Mouse (Mus musculus) frontal cortex, adult 2 months (tissue): ENCODE data around the gene Alpk3. TPM values are rescaled to one million over a fixed set of nuclear protein-coding genes. Genes with fewer than 3 reads are reported as not detected.

Source experiments
- DNase-seq, 2 experiments: peaks; one replicate each; pipeline ENCODE4 v3.0.0; 2022; ENCODE audit warnings: low spot score in 1 of 2; ENCODE audit errors: extremely low spot score in 1 of 2
- polyA plus RNA-seq: library from polyadenylated mRNA; depleted of rRNA; stranded (reverse); fragments of >200 nt; gene quantifications from 2 replicates; pipeline ENCODE4 v1.2.3, GENCODE M21; 2012; rRNA removed

Gene Alpk3
- 0.59 and 0.60 TPM in 2 replicates for polyA plus RNA-seq

DNA sequence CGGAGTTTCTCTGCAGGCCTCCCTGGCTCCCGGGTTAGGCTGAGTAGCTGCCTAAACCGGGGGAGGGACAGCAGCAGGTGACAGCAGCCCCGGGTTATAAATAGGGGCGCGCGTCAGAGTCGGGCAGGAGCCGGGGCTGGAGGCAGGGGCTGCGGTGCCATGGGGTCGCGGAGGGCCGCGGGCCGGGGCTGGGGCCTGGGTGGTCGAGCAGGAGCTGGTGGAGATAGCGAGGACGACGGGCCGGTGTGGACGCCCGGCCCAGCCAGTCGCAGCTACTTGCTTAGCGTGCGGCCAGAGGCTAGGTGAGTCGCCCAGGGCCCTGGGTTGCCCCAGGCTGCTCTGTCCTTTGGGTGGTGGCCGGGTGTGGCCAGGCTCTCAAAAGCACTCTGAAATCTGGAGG, at the start of gene Alpk3:
Alpk3 (plus strand) TSS at position 130 of the 400 bp plus-strand sequence.
- no peak for DNase-seq

DNA sequence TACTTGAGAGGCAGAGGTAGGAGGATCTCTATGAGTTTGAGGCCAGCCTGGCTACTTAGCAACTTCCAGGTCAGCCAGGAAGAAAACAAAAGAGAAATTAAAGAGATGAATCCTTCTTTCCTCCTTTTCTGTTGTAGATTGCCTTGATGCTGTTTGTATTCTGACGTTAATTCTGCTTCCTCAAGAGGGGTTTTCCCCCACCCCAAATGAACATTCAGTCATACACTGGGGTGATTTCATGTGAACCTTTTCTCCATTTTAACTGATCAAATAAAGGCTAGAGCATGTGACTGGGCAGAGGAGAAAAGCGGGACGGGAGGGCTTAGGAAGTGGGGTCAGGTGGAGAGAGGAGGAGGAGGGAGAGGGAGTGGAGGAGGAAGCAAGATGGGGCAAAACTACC, 49.1 kb upstream of the Alpk3 start:
- no peak for DNase-seq

DNA sequence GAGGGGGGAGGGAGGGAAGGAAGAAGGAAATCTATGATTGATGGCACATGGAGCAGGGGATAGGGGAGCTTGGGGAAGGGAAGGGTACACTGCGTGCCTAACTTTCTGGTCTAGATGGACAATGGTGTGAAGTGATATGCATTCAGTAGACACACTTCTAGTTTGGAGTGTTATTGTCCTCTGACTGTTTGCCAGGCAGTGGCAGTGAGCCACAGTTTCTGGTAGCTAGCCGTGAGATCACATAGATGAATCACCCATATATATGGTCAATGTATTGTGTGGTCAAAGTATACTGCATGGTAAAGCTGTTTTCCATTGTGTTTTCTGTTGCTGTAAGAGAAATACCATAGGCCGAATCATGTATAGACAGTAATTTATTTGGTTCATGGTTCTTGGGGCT, 45.8 kb upstream of the Alpk3 start:
- DNase-seq: no peak

DNA sequence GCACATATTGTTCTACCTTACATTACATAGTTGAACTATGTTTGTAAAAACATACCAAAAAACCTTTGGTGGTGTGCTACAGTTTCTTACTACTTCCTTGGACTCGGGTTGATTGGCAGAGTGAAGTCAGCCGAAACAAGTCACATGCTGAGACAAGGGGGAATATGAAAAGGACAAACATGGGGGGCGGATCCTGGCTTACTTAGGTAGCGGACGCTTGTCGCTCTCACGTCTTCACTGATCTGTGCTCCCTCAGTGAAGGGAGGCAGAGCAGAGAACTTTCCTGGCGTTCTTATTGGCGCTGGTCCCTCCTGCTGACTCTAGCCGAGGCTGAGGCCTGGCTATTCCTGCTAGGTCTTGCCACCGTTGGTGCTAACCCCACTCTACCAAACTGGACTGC, 37.1 kb upstream of the Alpk3 start:
- no peak for DNase-seq

DNA sequence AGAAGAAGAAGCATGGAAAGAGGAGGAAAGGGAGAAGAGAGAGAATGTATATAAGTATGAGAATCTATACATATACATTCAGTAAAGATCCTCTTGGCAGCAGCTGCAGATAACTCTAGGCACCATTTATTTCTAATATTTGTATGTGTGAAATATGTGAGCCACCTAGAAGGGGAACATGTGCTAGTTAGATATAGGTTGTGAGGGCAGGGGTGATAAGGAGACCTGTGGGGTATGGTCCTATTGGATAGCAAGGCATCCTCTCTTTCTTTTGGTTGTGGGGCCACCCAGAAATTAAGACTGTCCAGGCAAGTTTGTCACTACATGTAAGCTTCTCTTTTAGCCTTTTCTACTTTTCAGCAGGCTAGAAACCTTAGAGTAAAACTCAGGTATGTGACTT, 34.7 kb upstream of the Alpk3 start:
- DNase-seq: no peak

DNA sequence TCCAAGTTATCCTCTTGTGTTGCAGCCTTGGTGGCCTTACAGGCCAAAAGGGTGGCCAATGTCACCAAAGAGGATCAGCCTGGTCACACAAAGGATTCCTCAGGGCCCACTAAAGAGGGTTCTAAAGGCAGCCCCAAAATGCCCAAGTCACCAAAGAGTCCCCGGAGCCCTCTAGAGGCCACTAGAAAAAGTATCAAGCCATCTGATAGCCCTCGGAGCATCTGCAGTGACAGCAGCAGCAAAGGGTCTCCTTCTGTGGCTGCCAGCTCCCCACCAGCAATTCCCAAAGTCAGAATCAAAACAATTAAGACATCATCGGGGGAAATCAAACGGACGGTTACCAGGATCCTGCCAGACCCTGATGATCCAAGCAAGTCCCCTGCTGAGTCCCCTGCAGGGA, 33.3 kb upstream of the Alpk3 start:
- no peak for DNase-seq

DNA sequence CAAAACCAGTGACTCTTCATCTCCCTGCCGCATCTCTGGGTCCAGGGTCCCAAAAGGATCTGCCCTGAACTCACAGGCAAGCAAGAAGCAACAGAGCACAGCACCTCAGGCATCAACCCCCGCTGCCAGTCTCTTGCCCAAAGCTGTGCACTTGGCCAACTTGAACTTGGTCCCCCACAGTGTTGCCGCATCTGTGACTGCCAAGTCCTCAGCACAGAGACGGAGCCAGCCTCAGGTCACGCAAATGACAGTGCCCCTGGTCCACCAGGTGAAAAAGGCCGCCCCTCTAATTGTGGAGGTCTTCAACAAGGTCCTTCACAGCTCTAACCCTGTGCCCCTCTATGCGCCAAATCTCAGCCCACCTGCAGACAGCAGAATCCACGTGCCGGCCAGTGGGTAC, 32.7 kb upstream of the Alpk3 start:
- no peak for DNase-seq

DNA sequence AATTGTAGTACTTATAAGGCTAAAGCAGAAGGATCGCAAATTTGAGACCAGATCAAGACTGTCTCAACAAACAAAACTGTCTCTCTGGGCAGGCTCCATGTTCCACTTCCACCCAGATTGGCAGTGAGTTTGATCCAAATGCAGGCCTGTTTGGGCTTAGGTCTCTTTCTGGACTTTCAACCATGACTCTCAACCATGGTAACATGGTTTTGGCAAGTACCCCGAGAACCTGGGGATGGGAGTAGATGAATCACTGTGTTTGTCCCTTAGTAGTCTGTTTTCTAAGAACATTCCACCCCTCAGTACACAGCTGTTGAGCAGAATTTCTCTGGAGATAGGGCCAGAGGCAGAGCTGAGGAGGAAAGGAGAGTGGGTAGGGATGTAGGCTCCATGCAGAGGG, 31.6 kb upstream of the Alpk3 start:
- no peak for DNase-seq

GRCm38 (mm10) chr7:81039711-81040110, 17.7 kb upstream of the Alpk3 start:
- DNase-seq: no peak

DNA sequence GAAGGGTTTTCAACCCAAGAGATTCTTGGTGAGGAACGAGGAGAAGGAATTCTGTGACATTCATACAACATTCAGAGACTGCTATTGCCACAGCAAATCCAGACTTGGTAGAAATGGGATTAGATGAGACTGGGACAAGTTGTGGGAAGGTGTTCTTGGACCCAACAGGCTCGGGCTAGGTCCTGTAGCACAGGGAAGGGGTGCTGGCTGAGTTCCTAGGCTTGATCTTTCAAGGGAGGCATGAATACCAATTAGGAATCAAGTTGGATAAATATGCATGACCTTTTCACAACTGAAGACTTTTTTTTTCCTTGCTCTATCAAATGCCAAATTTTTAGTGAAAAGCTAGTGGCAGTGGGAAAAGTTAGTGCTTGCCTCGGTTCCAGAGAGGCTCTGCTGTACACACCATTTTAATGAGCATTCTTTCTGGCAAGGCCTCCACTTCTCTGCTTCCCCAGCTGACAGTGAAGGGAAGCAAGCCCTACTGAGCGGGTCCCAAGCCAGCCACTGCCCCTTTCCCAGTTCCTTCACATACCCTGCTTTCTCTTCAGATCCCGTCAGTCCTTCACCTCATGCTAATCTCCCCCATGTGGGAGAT, 14.3 kb upstream of the Alpk3 start:
- peak in 1 of 2 experiments; percentile 25 for DNase-seq

DNA sequence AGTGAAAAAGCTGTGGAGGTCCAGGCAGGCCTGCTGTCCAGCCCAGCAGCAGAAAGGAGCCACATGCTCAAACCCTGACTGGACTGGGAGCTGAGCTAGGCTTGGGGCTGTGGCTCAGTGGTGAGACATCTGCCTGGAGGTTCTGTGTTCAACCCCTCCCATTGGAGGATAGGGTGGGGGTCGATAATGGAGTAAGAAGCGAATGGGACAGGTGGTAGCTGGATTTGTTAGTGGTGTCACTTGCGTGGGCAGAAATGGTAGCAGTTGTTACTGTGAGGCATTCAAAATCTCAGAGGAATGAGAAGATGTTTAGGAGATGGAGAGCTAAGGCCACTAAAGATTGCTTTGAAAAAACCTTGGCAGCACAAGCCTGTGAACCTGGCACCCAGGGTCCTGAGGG, 9.6 kb upstream of the Alpk3 start:
- DNase-seq: no peak

DNA sequence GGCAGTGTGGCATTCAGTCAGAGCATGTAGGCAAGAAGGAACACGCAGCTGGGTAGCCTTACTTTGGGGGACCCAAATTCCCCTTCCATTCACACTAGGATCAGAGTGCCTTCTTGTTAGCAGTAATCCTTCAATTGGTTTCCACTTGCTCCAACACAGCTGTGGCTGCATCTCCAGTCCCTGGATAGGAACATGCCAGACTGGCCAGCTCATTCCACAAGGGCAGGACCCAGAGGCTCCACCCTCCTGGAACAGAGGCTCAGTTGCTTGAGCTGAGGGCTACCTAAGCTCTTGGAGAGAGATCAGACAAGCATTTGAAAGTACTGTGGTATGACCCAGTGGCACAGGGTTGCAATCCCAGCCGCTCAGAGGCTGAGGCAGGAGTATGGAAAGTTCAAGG, 8.9 kb upstream of the Alpk3 start:
- DNase-seq: no peak

- no peak for DNase-seq
Measured at GRCm38 (mm10) chr7:81049966-81050365, 7.4 kb upstream of the Alpk3 start.

DNA sequence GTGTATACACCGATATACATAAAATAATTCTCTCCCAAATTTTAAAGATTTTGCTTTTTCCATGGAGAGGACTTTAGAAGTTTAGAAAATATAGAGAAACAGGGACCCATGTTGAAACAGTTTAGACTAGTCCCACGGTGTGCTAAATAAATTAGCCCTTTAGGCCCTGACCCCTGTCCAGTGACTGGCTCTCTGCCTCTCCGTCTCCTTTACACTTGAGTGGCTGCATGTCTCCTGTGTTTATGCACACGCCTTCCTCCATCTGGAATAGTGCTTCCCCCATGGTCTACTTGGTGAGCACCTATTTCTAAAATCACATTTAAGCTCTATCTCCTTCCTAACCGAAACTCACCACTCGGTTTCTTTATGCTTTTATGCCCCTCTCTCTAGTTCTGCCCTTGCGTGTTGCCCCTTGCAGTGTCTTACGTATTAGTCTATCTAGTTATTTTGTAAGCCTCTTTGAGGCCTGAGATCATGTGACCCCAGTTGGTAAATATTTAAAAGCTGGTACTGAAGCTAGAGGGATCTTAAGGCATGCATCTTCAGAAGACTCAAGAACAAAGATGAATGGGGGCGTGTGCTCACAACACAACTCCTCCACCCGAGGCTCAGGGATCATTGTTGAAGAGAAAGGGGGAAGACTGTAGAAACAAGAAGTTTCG, 1.6 kb upstream of the Alpk3 start:
- no peak for DNase-seq

- DNase-seq: no peak
Measured at GRCm38 (mm10) chr7:81057901-81058711, 706 bp downstream of the Alpk3 start.

- no peak for DNase-seq
Measured at GRCm38 (mm10) chr7:81058712-81059154, 1.3 kb downstream of the Alpk3 start.

- DNase-seq: no peak
Measured at GRCm38 (mm10) chr7:81059388-81059787, 2.0 kb downstream of the Alpk3 start.

- no peak for DNase-seq
Measured at GRCm38 (mm10) chr7:81060908-81061307, 3.5 kb downstream of the Alpk3 start.

DNA sequence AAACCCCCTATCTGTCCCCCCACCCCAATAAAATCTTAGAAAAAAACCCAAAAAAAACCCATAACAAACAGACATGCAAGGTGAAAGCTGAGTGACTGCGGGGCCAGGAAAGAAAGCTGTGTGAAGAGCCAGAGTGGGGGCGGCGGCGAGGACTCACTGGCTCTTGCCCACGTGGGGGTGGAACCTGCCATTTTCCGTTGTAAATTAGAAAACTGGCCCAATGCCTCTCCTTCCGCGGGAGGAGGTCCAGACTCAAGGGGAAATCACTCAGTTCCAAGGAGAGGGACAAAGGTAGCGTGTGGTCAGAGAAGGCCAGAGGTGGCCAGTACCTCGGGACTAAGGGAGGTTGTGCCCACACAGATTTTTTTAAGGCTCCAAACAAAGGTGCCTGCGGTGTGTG, 4.5 kb downstream of the Alpk3 start:
- peak in 1 of 2 experiments; percentile 41 for DNase-seq

- DNase-seq: no peak
Measured at GRCm38 (mm10) chr7:81063332-81063731, 5.9 kb downstream of the Alpk3 start.

DNA sequence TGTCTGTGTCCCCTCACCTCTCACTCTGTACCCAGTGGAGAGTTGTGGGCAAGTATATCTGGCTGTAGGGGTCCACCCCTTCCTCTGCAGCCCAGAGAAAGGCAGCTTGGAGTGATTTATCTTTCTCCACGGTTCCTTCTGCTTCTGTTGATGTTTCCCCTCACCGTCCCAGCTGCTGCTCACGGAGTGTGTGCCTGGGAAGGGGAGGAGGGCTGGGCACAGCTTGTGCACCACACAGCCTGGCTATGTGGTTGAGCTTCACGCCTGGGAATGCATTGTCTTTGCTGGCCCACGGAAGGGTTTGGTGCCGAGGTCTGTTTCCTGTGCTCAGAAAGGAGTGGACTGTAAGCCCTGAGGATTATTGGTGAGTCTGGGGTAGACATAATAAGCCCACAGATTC, 9.3 kb downstream of the Alpk3 start:
- DNase-seq: no peak

GRCm38 (mm10) chr7:81072463-81072862, 15.1 kb downstream of the Alpk3 start:
- peak; percentile 9 to 68 for DNase-seq
